Mouse (Mus musculus): ENCODE results near the gene Tmem201.

Tmem201 gene

DNA sequence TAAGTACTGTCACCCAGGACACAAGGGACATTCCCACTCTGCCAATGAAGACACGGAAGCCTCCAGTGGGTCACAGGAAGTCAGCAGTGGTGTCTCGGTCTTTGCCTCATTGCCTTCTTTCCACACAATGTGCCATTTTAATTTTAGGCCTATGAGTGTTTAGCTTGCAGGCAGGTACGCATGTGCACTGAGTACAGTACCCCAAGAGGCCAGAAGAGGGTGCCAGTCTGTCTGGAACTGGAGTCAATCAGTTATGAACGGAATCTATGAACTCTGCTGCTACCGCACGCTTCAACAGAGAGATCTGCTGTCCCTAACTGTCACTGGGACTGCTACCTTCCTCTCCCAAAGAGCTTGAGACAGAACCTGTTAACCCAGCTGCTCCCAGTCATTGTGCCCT lies 18.2 kb downstream of the Tmem201 start:
- peak; percentile 80 to 86 for DNase-seq

DNA sequence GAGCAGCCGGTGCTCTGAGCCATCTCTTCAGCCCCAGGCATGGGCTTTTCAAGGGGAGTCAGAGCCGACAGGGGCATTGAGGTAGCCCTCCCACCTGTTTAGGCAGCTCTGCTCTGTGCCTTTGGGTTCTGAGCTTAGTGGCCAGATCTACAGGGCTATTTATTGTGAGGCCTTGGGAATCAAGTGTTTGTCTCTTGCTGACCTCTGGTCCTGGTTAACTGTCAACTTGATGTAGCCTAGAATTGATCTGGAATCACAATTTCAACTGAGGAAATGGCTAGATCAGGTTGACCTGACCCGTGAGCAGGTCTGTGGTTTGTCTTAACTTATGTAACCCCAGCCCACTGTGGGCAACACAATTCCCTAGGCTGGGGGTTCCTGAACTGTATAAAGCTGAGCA lies 23.3 kb downstream of the Tmem201 start:
- DNase-seq = no peak

DNA sequence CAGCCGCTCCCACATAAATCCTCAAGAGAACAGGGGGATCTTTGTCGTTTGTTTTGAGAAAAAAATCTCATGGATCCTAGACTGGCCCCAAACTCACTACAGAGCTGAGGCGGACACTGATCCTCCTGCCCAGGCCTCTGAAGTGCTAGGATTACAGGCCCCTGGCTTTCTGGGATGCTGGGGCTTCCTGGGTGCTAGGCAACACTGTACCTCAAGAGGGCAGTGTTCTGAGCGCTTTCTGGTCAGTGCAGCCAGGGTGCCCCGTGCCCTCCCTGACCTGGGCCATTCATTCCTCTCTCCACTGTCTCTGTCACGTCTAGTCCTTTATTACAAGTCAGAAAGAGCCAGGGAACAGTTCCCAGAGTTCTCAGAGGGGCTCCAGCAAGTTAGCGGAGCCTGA lies 25.9 kb downstream of the Tmem201 start:
- peak; percentile 72 to 79 for DNase-seq

DNA sequence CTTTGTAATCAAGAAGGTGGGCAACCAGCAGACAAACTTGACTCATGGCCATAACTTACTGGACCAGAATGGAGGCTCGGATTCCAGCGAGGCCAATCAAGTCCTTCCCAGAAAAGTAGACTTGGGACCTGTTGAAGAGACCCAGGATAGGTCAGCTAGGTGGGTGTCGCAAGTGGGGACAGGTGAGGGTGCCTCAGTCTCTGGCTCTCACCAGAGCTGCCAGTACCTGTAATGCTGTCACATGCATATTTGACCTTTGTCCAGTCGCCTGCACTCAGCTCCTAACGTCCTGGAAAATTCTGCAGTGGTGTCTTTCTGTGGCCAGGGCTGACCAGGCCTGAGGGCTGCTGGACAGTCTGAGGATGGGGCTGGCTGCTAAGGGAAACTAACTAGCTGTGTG lies 26.4 kb downstream of the Tmem201 start:
- no peak for DNase-seq

GRCm38 (mm10) chr4:149710510-149710909 lies 27.3 kb downstream of the Tmem201 start:
- peak; percentile 53 to 60 for DNase-seq

DNA sequence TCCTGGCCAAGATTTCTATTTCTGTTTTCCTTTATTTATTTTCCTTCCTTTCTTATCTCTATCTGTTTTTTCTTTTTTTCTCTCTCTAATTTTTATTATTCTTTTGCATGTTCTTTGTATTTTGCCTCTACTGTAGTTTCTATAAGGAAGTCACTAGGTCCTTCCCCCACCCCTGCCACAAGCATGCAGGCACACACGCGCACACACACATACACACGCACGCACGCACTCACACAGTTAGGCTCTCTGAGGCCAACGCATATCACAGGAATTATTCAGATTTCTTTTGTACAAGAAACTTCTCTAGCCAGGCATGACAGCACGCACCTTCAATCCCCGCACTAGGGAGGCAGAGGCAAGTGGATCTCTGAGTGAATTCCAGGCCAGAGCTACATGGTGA lies 31.9 kb downstream of the Tmem201 start:
- DNase-seq = no peak

DNA sequence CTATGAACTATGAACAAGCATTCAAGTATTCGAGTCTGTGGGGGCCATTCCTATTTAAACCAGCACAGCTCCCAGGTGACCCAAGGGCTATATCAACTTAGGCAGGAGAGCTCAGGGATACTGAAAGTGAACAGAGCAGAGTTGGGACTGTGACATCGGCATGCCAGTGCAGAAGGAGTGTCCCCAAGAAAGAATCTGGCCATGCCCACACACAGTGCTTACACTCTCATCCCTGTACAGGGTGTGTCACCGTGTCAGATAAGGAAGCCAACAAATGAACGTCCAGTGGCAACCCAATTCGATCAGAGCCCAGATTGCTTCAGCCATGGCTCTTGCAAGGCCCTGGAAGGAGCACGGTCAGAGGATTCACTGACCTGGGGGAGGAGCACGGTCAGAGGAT lies 32.5 kb downstream of the Tmem201 start:
- DNase-seq = no peak

DNA sequence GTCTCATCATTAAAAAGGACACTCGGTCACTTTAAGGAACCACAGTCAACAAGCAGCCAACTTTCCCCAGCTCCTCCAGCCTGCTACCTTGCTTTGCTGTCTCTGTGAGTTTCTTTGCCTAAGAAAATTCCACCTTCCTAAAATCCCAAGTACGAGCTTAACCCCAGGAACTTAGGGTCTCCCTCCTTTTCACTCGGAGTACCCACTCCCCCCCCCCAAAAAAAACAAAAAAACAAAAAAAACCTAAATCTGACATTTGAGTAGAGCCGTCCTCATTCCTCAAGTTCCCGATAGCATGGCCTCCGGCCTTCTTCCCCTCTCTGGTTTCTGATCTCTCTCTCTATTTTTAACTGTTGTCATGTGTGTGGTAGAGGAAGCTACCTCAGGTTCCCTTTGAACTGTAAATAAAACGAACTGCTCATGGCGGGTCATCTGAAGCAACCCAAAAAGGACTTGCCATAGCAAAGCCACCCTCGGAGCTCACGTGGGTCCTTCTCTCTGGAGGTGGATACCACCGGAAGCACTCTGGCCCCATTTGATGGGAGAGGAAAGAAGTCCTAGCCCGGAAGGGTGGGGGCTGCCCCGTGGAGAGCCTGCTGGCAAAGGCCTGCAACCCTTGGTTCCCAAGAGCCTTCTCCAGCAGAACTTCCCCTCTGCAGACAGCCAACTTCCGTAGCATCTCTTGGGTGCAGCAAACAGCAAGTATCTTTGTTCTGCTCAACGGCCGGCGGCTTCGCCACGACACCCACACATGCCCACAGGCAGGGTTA lies 35.4 kb downstream of the Tmem201 start, which contains the start of gene Pik3cd:
Gene Pik3cd (minus strand): TSS at position 362 of the 770 bp plus-strand sequence.
- DNase-seq = no peak

- DNase-seq = no peak
Observed at GRCm38 (mm10) chr4:149701426-149702209, 36.2 kb downstream of the Tmem201 start.

- no peak for DNase-seq
Observed at GRCm38 (mm10) chr4:149699953-149700352, 37.9 kb downstream of the Tmem201 start.

DNA sequence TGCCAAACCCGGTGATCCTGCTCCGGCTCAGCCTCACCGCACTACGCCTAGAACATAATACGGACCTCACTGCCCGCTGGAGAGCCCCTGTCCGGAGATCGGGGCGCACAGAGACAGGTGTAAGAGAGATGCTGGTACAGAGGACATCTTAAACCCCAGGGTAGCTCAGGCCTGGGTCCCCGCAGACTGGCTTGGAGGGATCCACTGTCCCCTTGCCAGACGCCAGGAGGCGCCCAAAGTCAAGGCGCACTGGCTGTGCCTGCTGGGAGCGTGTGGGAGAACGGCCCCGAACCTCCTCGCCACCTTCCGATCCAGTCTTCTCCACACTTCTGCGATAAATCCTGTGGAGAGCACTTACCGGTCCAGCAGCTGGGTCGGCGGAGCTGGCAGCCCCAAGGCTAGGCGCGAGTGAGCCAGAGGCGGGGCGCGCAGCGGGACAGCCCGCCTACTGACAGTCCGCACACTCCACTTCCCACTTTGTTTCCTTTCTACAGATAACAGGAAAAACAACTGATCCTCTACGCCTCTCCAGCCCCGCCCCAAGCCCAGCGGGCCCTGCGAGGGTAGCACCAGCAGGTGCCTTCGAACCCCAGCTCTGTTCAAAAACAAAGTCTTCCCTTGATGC lies 39.5 kb downstream of the Tmem201 start:
- peak; percentile 61 for DNase-seq

DNA sequence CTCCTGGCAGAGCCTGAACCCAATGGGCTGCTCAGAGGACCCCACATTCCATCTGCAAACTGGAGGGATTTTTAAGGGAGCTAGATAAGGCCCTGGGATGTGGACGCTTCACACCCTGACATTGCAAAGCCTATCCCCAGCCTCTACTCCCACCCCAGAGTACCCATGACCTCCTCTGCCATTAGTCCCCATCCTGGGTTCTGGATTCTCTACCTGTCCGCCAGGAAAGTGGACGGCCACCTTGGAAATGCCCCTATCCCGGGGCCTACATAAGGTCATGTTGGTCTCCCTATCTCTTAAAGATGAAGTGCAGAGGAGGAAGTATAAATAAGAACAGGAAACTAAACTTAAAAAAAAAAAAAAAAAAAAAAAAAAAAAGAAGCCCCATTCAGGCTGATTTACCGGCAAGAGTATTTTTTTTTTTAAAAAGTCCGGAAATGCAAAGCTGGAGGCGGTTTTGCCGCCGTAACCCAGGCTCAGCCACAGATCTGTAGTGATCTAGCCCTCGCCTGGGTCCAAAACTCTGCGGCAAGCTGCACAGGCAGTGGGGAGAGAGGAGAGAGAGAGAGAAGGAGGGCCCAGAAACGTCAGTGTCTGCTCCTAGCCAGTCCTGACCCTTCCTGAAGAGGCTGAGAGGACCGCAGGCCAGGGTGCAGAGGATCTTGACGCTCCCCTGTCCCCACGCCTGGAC lies 40.2 kb downstream of the Tmem201 start:
- DNase-seq = peak in 1 of 2 experiments; percentile 21

DNA sequence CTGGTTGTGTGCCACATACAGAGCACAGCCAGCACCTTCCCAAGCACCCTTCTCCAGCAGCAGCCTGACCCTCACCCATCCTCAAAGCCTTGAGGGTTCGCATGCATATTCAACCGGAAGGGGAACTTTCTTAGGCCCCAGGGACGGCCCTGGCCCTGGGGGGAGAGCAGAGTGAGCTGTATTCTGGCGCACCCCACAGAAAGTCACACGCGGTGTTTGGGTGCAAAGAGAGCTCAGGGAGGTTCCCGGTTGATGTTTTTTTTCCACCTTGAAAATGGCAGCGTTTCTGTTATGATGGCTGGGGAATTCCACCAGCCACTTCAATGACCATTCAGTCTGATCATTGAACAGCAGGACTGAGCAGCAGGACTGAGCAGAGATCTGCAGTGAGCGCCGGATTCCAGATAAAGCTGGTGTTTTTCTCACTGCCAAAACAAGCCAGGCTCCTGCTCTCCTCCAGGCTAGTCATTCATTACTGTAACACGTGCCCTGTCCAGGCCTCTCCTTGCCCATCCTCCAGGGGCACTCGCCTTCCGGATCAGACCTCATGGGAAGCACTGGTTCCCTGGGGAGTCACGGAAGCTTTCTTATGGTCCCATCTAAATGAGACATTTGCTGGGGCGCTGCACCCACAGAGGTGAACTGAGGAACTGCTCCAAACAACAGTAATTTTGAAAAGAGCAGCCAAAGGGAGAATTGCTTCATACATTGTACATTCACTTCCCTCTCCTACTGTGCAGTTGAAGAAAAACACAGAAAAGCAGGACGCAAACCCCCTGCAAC lies 41.5 kb downstream of the Tmem201 start:
- no peak for DNase-seq

DNA sequence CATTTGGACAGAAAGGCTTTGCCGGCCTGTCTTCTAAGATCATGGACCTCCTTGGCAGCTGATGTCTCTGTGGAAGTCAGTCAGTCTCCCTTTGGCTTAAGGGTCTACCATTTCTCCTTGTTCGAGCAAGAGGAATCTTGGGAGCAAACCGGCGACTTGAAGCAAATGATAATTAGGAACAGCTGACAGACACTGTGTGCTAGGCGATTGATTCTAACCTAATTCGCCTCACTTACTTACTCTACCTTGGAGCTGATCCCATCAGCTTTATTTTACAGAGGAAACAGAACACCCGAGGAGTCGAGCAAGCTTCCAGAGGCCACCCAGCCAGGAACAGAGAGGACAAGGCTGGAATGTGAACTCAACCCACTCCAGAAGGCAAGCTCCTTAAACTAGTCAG lies 46.5 kb downstream of the Tmem201 start:
- DNase-seq = no peak

DNA sequence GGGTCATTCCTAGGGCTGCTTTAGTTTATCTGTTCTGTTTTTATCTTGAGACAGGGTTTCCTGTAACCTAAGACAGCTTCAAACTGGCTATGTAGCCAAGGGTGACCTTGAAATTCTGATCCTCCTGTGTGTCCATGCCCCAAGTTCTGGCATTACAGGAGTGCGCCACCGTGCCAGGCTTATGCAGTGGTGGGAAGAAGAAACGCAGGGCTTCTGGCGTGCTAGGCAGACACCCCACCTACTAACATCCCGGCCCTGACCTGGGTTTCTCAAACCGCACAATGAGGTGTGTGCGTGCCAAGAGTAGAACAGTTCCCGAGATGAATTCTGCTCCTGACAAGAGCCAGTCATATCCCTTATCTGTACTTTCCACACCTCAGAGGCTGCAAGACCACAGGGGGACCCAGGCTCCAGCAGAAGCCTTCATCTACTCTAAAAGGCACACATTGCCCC lies 47.0 kb downstream of the Tmem201 start:
- no peak for DNase-seq

GRCm38 (mm10) chr4:149689822-149690700 lies 47.8 kb downstream of the Tmem201 start:
- no peak for DNase-seq

- no peak for DNase-seq
Observed at GRCm38 (mm10) chr4:149688861-149689260, 49.0 kb downstream of the Tmem201 start.

DNA sequence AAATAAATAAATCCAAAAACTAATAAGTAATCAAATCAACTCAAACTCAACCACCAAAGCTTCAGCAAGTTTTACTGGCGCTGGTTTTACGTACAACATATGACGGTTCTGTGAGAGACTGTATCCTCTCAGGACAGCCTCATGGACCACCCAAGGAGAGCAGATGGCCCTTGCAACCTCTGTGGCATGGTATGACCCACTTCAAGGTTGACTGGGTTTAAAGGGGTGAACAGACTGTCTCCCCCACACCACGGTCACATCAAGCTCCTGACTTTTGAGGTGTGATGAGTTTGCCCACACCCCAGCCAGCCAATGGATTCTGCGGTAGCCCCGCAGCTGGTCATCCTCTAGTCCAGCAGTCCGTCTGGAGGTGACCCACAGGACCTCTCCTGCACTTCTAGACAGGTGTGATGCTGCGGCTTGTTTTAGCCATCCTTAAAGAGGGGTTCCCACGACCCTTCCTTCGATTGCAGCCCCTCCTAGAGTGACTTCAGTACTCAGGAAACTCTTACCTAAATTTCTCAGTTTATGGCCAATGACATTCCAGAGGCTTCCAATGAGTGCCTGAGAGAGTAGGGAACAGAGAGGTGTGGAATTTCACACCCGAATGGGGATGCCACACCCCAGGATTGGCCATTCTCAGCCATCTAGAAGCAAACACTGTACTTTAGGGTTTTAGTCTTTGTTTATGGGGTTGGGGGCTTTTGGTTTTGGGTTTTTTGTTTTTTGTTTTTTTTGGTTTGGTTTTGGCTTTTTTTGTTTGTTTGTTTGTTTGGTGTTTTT lies 52.8 kb downstream of the Tmem201 start:
- DNase-seq = no peak

- no peak for DNase-seq
Observed at GRCm38 (mm10) chr4:149683875-149684274, 54.0 kb downstream of the Tmem201 start.

All from cerebellum, postnatal 10 days (tissue).